Mouse (Mus musculus): ENCODE measurements around the gene Dnase2b. TPM values are rescaled to one million over a fixed set of nuclear protein-coding genes. Genes with fewer than 3 reads are reported as not detected.

Gene Dnase2b
- polyA plus RNA-seq, 2 experiments, result 0.52 to 1.4 TPM

DNA sequence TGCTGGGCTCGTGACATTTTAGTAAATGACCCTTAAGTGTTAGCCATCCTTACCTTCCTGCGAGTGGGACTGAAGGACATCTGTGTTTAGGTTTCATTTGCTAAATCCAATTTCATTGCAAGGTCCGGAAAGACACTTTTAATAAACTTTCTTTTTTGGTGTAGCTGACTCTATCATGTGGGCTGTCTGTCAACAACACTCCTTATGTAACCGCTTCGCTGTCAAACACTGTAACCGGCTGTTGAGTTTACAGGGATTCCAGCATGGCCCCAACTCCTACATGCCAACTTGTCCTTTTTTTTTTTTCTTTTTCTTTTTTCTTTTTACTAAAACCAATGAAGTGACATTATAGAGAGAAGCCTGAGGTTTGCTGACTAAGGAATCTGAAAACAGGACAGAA, 17.0 kb downstream of the Dnase2b start:
- H3K4me2 ChIP-seq (ENCODE audit: low read depth), result no peak overlapping the region
- TF ChIP-seq EP300 (IDR thresholded peaks at IDR 0.05; ENCODE audit: low read depth), result no peak
- TF ChIP-seq CTCF (IDR thresholded peaks at IDR 0.05; ENCODE audit: low read depth), result no peak
- ATAC-seq (ENCODE audit: insufficient read depth) (no peak), DNase-seq (ENCODE audit: low read depth in 3 of 3, low spot score in 3 of 3) (no peak)
- H3K9ac ChIP-seq (replicated peaks), result no peak overlapping the region
- no peaks in the 10 kb centered on the region for H3K9me3 ChIP-seq (ENCODE audit: control insufficient read depth, low read length)
- no peak overlapping the region for H3K27ac ChIP-seq
- H3K27me3 ChIP-seq (ENCODE audit: control insufficient read depth, insufficient read depth, low read length), result no peaks in the 10 kb centered on the region
- H3K4me1 ChIP-seq (replicated peaks; ENCODE audit: control insufficient read depth in 2 of 2, insufficient read depth in 2 of 2, low read length in 1 of 2), result peaks cover 3 to 10% of the 10 kb centered on the region in 2 experiments; a peak in 3 of 4 replicates
- H3K36me3 ChIP-seq (replicated peaks; ENCODE audit: control insufficient read depth, insufficient read depth, low read depth), result no peaks in the 10 kb centered on the region
- WGBS (ENCODE audit: insufficient replicate concordance), result 62% methylated on average over 6 of the region's 6 CpGs
- H3K4me3 ChIP-seq (ENCODE audit: insufficient read depth in 1 of 2, low read depth in 2 of 2, low read length in 2 of 2), result no peak overlapping the region

DNA sequence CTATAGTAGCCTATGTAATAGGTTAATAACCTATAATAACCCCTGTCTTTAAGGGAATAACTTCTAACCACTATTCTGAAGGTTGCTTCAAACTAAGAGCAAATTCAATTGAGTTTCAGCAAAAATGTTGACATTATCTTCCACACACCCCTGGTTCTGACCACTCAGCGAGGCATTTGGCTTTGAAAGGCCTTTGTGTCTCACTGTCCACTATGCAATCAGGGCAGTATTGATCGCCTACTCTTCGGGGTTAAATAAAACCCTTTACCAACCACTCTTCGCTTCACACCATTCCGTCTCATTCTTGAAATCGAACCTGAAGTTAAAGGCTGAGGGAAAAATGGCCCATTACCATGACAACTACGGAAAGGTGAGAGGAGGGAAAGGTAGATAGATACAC, 18.5 kb downstream of the Dnase2b start:
- Histone ChIP-seq H3K9ac (replicated peaks) (no peak overlapping the region), H3K4me3 (ENCODE audit: insufficient read depth in 1 of 2, low read depth in 2 of 2, low read length in 2 of 2) (no peak overlapping the region), H3K27ac (no peak overlapping the region), H3K27me3 (ENCODE audit: control insufficient read depth, insufficient read depth, low read length) (no peaks in the 10 kb centered on the region), H3K36me3 (replicated peaks; ENCODE audit: control insufficient read depth, insufficient read depth, low read depth) (no peaks in the 10 kb centered on the region), H3K4me2 (ENCODE audit: low read depth) (no peak overlapping the region), H3K9me3 (ENCODE audit: control insufficient read depth, low read length) (no peaks in the 10 kb centered on the region), H3K4me1 (replicated peaks; ENCODE audit: control insufficient read depth in 2 of 2, insufficient read depth in 2 of 2, low read length in 1 of 2) (peaks cover 3 to 10% of the 10 kb centered on the region in 2 experiments; a peak in 3 of 4 replicates)
- ATAC-seq (ENCODE audit: insufficient read depth), result no peak
- no peak for DNase-seq (ENCODE audit: low read depth in 3 of 3, low spot score in 3 of 3)
- WGBS (ENCODE audit: insufficient replicate concordance), result 69% methylated on average over 7 of the region's 7 CpGs
- TF ChIP-seq CTCF (IDR thresholded peaks at IDR 0.05; ENCODE audit: low read depth) (no peak), EP300 (IDR thresholded peaks at IDR 0.05; ENCODE audit: low read depth) (no peak)

DNA sequence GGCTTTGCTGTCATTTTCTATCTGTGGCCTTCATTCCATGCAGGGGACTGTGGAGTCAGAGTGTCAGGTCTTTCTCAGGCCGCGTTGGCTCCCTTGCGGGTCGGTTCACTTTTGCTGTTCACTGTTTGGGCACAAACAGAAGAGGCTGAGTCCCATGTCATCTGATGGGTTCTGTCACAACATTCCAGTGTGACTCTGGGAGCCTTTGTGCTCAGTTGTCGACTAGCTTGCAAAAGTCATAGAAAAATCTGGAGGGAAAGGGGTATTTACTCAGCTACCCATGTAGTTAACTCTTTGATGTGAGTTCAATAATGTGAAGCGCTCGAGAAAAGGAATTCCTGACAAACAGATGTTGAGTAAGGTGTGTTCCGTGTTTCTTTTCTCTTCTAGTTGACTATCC, 19.0 kb downstream of the Dnase2b start:
- no peaks in the 10 kb centered on the region for H3K27me3 ChIP-seq (ENCODE audit: control insufficient read depth, insufficient read depth, low read length)
- peaks cover 3 to 10% of the 10 kb centered on the region in 2 experiments; a peak in 2 of 4 replicates for H3K4me1 ChIP-seq (replicated peaks; ENCODE audit: control insufficient read depth in 2 of 2, insufficient read depth in 2 of 2, low read length in 1 of 2)
- no peaks in the 10 kb centered on the region for H3K9me3 ChIP-seq (ENCODE audit: control insufficient read depth, low read length)
- H3K27ac ChIP-seq, result no peak overlapping the region
- 69% methylated on average over 8 of the region's 8 CpGs for WGBS (ENCODE audit: insufficient replicate concordance)
- ATAC-seq (ENCODE audit: insufficient read depth) (no peak), DNase-seq (ENCODE audit: low read depth in 3 of 3, low spot score in 3 of 3) (no peak)
- no peak overlapping the region for H3K9ac ChIP-seq (replicated peaks)
- no peak overlapping the region for H3K4me3 ChIP-seq (ENCODE audit: insufficient read depth in 1 of 2, low read depth in 2 of 2, low read length in 2 of 2)
- H3K36me3 ChIP-seq (replicated peaks; ENCODE audit: control insufficient read depth, insufficient read depth, low read depth), result no peaks in the 10 kb centered on the region
- H3K4me2 ChIP-seq (ENCODE audit: low read depth), result no peak overlapping the region
- no peak for TF ChIP-seq EP300 (IDR thresholded peaks at IDR 0.05; ENCODE audit: low read depth)
- no peak for TF ChIP-seq CTCF (IDR thresholded peaks at IDR 0.05; ENCODE audit: low read depth)

DNA sequence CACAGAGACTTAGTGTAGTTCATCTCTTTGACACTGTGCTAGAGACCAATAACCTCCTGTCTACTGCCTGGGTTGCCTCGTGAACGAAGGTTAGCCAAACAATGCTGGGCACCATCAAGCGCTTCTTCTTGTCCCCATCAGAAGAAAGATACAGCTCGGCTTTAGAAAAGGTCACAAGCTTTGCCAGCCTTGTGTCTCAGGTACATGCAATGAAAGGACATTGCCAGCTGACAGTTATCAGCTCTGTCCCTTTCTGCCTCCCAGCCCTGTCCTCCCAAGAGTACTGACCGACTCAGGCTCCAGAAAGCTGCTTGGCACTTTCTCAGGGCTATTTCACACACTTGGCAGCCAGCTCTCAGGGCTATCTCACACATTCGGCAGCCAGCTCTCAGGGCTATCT, 20.0 kb downstream of the Dnase2b start:
- Histone ChIP-seq H3K27me3 (ENCODE audit: control insufficient read depth, insufficient read depth, low read length) (no peaks in the 10 kb centered on the region), H3K4me1 (replicated peaks; ENCODE audit: control insufficient read depth in 2 of 2, insufficient read depth in 2 of 2, low read length in 1 of 2) (peaks cover 0 to 7% of the 10 kb centered on the region in 2 experiments; a peak in 2 of 4 replicates), H3K9me3 (ENCODE audit: control insufficient read depth, low read length) (no peaks in the 10 kb centered on the region), H3K4me2 (ENCODE audit: low read depth) (no peak overlapping the region), H3K27ac (no peak overlapping the region), H3K36me3 (replicated peaks; ENCODE audit: control insufficient read depth, insufficient read depth, low read depth) (no peaks in the 10 kb centered on the region), H3K9ac (replicated peaks) (no peak overlapping the region), H3K4me3 (ENCODE audit: insufficient read depth in 1 of 2, low read depth in 2 of 2, low read length in 2 of 2) (no peak overlapping the region)
- no peak for TF ChIP-seq EP300 (IDR thresholded peaks at IDR 0.05; ENCODE audit: low read depth)
- TF ChIP-seq CTCF (IDR thresholded peaks at IDR 0.05; ENCODE audit: low read depth), result no peak
- no peak for ATAC-seq (ENCODE audit: insufficient read depth)
- WGBS (ENCODE audit: insufficient replicate concordance), result 58% methylated on average over 6 of the region's 6 CpGs
- no peak for DNase-seq (ENCODE audit: low read depth in 3 of 3, low spot score in 3 of 3)

DNA sequence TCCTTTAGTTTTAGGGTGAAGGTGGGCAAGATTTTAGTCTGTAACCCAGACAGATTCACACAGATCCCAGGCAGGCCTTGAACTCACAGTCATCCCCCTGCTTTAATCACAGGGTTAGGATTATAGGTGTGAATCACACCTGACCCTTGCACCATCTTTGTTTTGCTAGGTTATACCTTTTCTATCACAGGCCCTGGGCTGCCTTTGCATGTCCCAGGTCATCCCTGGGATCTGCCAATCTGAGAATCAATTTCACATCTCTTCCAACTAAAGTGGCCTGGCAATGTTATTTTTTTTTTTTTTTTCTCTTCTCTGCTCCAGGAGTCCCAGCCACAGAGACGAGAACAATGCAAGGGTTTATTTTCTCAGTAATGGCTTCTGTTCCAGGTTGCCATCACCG, 23.8 kb downstream of the Dnase2b start:
- Histone ChIP-seq H3K4me3 (ENCODE audit: insufficient read depth in 1 of 2, low read depth in 2 of 2, low read length in 2 of 2) (no peak overlapping the region), H3K9me3 (ENCODE audit: control insufficient read depth, low read length) (no peaks in the 10 kb centered on the region), H3K36me3 (replicated peaks; ENCODE audit: control insufficient read depth, insufficient read depth, low read depth) (no peaks in the 10 kb centered on the region), H3K4me2 (ENCODE audit: low read depth) (no peak overlapping the region), H3K27me3 (ENCODE audit: control insufficient read depth, insufficient read depth, low read length) (no peaks in the 10 kb centered on the region), H3K9ac (replicated peaks) (no peak overlapping the region), H3K4me1 (replicated peaks; ENCODE audit: control insufficient read depth in 2 of 2, insufficient read depth in 2 of 2, low read length in 1 of 2) (peaks cover 0 to 2% of the 10 kb centered on the region in 2 experiments; a peak in 1 of 4 replicates), H3K27ac (no peak overlapping the region)
- 45% methylated on average over 2 of the region's 2 CpGs for WGBS (ENCODE audit: insufficient replicate concordance)
- TF ChIP-seq CTCF (IDR thresholded peaks at IDR 0.05; ENCODE audit: low read depth), result no peak
- TF ChIP-seq EP300 (IDR thresholded peaks at IDR 0.05; ENCODE audit: low read depth), result no peak
- DNase-seq (ENCODE audit: low read depth in 3 of 3, low spot score in 3 of 3) (no peak), ATAC-seq (ENCODE audit: insufficient read depth) (no peak)
